Mouse (Mus musculus): ENCODE measurements around the gene Traf2. TPM values are rescaled to one million over a fixed set of nuclear protein-coding genes. Genes with fewer than 3 reads are reported as not detected.

The Traf2 gene
- polyA plus RNA-seq, 1 experiment from 2014 or later = 16.4 TPM

DNA sequence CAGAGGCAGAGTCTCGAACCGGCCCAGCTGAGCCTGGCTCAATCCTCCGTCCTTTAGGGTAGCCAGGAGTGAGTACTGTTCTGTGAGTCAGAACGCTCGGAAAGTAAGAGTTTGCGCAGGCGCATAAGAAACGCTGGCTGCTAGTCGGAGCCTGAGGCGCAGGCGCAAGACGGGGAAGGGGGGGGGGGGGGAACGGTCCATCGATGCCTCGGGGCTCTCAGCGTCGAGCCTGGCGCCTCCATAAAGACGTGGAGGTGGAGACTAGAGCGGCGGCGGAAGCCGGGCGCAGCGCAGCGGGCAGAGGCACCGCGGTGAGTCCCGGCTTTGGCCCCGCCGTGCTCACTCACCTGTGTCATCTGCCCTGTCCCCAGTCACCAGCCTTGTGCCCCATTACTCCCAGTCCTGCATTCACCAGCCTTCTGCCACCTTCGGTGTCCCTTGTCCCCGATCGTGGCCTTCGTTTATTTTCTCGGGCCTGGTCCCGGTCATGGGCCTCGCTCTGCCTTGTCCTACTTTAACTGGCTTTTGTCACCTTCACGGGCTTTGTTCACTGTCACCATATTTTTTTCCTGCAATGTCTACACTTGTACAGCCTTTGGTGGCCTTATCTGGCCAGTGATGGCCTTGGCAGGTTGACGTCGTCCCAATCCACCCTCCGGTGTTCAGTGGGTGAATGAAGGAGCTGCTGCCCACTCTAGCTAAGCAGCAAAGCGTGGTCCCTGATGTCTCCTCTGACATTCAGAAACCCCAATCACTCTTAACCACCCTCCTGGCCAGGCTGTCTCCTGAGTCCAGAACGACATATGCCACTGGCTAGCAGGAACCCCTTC is 45.9 kb downstream of the Traf2 start, which contains the start of gene Fbxw5:
TSS of gene Fbxw5 (plus strand) at position 175 of the 830 bp plus-strand sequence.
- Histone ChIP-seq H3K4me3 (ENCODE audit: low read depth, low read length) (peak within 1 kb of the TSS; percentile 66), H3K27me3 (replicated peaks; ENCODE audit: control insufficient read depth, insufficient read depth, low read length) (no peaks in the 10 kb centered on the region), H3K27ac (ENCODE audit: low read depth, low read length) (peak within 1 kb of the TSS; percentile 73), H3K9ac (ENCODE audit: low read depth, low read length) (peak within 1 kb of the TSS; percentile 88), H3K4me2 (replicated peaks; ENCODE audit: low read depth) (peak within 1 kb of the TSS; percentile 74), H3K9me3 (ENCODE audit: control insufficient read depth) (no peaks in the 10 kb centered on the region), H3K4me1 (replicated peaks; ENCODE audit: control insufficient read depth, insufficient read depth, low read length) (peaks cover 13% of the 10 kb centered on the region; the same call in 1 of the 2 replicates), H3K36me3 (ENCODE audit: control insufficient read depth, insufficient read depth) (peaks cover 24% of the 10 kb centered on the region)
- TF ChIP-seq CTCF (IDR thresholded peaks at IDR 0.05; ENCODE audit: low read depth) = no peak
- WGBS = under 1% methylated on average over 36 of the region's 44 CpGs
- ATAC-seq = peak; percentile 78

DNA sequence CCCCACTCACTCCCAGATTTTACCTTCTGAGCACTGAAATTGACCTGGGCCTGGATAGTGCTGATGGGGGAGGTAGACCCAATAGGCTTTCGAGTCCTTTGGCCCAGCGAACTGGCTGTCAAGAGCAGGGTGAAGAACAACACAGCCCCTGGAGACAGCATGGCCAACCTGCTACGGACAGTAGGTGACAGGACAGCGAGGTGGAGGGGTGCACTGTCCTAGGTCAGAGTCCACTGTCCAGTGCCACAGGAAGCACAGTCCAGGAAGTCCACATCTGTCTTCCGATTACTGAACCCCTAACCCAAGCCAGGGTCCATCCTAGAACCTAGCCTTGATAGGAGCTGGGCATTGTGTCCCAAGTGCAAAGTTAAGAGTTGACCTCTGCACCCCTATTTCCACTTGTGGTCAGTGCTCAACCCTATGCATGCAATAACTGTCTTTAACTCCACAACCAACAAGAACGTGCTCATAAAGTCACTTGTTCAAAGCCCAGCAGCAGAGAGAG is 46.6 kb downstream of the Traf2 start:
- Histone ChIP-seq H3K4me1 (replicated peaks; ENCODE audit: control insufficient read depth, insufficient read depth, low read length) (peaks cover 13% of the 10 kb centered on the region; the same call in 1 of the 2 replicates), H3K4me2 (replicated peaks; ENCODE audit: low read depth) (peak overlapping the region; percentile 74), H3K27me3 (replicated peaks; ENCODE audit: control insufficient read depth, insufficient read depth, low read length) (no peaks in the 10 kb centered on the region), H3K27ac (ENCODE audit: low read depth, low read length) (peak overlapping the region; percentile 61; the same call in 1 of the 2 replicates), H3K9ac (ENCODE audit: low read depth, low read length) (no peak overlapping the region), H3K9me3 (ENCODE audit: control insufficient read depth) (no peaks in the 10 kb centered on the region), H3K4me3 (ENCODE audit: low read depth, low read length) (peak overlapping the region; percentile 66), H3K36me3 (ENCODE audit: control insufficient read depth, insufficient read depth) (peaks cover 19% of the 10 kb centered on the region)
- no peak for TF ChIP-seq CTCF (IDR thresholded peaks at IDR 0.05; ENCODE audit: low read depth)
- ATAC-seq = peak; percentile 26
- 60% methylated on average over 6 of the region's 6 CpGs for WGBS

DNA sequence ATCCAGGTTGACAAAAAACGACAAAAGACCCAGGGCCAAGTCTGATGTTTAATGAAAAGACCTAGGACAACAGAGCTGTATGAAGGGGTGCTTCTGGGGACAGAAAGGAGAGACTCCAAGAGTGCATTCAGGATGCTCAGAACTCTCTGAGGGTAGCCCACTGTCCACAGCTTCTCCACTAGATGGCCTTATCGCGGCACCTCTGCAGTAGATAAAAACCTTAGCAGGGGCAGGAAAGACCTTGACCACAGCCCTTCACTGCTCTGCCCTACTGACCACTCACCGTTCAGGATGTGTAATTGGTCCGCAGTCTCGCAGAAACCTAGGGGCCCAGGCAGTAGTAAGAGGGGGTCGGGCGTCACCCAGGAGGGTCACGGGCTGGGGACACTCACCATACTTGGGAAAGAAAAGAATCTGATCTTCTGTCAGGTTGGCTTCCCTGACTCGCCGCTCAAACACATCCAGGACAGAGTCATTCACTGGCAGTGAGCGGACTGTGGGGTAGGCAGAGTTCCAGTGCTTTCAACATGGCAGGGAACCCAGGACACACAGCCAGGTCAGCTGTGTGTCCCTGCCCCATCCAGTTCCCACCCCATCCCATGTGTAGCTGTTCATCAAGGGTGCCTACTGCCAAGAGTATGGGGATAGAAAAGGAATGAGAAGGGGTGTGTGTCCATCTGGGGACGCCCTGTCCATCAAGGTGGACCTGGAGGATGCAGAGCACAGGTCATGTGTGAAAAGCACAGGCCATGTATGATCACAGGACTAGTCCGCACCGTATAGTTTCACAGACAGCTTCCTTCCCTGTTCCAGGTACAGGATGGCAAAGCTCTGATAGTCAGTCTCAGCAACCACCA is 47.9 kb downstream of the Traf2 start:
- 69% methylated on average over 15 of the region's 15 CpGs for WGBS
- Histone ChIP-seq H3K9ac (ENCODE audit: low read depth, low read length) (no peak overlapping the region), H3K4me1 (replicated peaks; ENCODE audit: control insufficient read depth, insufficient read depth, low read length) (peaks cover 13% of the 10 kb centered on the region; the same call in 1 of the 2 replicates), H3K27ac (ENCODE audit: low read depth, low read length) (no peak overlapping the region; the same call in none of the 2 replicates), H3K9me3 (ENCODE audit: control insufficient read depth) (no peaks in the 10 kb centered on the region), H3K27me3 (replicated peaks; ENCODE audit: control insufficient read depth, insufficient read depth, low read length) (no peaks in the 10 kb centered on the region), H3K36me3 (ENCODE audit: control insufficient read depth, insufficient read depth) (peaks cover 6% of the 10 kb centered on the region), H3K4me2 (replicated peaks; ENCODE audit: low read depth) (no peak overlapping the region), H3K4me3 (ENCODE audit: low read depth, low read length) (no peak overlapping the region)
- ATAC-seq = no peak
- peak; percentile 37 for TF ChIP-seq CTCF (IDR thresholded peaks at IDR 0.05; ENCODE audit: low read depth)

DNA sequence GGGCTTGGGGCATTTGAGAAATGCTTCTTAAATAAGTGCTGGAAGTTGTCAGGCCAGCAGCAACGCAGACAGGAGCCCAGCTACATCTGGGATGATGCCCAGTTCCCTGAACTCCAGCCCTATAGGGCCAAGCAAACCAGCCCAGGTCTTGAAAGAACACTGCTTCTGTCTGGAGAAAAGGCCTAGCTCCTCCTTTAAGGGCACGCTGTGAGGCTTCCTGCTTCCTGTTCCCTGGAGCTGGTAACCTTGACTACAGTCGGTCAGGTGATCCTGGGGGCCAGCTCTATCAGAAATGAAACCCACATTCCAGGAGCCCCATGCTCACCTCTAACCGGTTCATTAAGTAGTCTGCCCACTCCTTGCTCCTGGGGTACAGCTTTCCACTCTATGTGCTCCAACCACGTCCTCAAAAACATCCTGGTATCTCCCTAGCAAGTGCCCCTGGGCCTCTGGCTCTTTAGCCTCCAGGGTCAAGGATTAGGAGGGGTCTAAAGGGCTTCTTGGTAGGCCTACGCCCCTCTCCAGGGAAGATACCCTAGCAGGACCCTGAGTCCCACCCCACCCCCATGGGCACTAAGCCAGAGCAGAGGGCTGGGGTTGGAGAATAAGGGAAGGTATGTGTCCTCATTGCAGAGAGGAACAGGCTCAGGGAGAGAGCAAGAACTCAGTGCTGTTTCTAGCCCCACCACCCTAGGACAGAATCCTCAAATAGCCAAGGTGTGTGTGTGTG is 48.7 kb downstream of the Traf2 start:
- WGBS = 36% methylated on average over 6 of the region's 6 CpGs
- H3K27ac ChIP-seq (ENCODE audit: low read depth, low read length) = peak overlapping the region; percentile 68
- peaks cover 13% of the 10 kb centered on the region; the same call in 1 of the 2 replicates for H3K4me1 ChIP-seq (replicated peaks; ENCODE audit: control insufficient read depth, insufficient read depth, low read length)
- H3K27me3 ChIP-seq (replicated peaks; ENCODE audit: control insufficient read depth, insufficient read depth, low read length) = no peaks in the 10 kb centered on the region
- H3K36me3 ChIP-seq (ENCODE audit: control insufficient read depth, insufficient read depth) = no peaks in the 10 kb centered on the region
- no peak for TF ChIP-seq CTCF (IDR thresholded peaks at IDR 0.05; ENCODE audit: low read depth)
- peak; percentile 7; the same call in 1 of the 2 replicates for ATAC-seq
- H3K4me2 ChIP-seq (replicated peaks; ENCODE audit: low read depth) = 0 out of 2 replicates have a peak overlapping the region, but pooled peaks have one; percentile 17
- no peaks in the 10 kb centered on the region for H3K9me3 ChIP-seq (ENCODE audit: control insufficient read depth)
- no peak overlapping the region for H3K9ac ChIP-seq (ENCODE audit: low read depth, low read length)
- no peak overlapping the region for H3K4me3 ChIP-seq (ENCODE audit: low read depth, low read length)

DNA sequence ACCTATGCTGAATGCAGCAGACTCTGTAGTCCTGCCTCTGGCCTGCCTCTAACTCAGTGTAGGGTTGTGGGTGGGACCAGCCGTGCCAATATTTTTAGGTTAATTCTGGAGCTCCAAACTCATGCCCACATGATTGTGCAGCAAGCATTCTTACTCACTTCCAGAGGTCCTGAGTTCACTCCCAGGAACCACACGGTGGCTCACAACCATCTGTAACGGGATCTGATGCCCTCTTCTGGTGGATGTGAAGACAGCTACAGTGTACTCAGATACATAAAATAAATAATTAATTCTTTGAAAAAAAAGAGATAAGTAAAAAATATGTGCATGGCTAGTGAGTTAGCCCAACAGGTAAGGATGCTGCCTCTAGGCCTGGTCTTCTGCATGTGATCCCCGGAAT is 50.3 kb downstream of the Traf2 start:
- Histone ChIP-seq H3K4me2 (replicated peaks; ENCODE audit: low read depth) (no peak overlapping the region), H3K9me3 (ENCODE audit: control insufficient read depth) (no peaks in the 10 kb centered on the region), H3K27ac (ENCODE audit: low read depth, low read length) (no peak overlapping the region), H3K4me3 (ENCODE audit: low read depth, low read length) (no peak overlapping the region), H3K27me3 (replicated peaks; ENCODE audit: control insufficient read depth, insufficient read depth, low read length) (no peaks in the 10 kb centered on the region), H3K36me3 (ENCODE audit: control insufficient read depth, insufficient read depth) (no peaks in the 10 kb centered on the region), H3K9ac (ENCODE audit: low read depth, low read length) (no peak overlapping the region), H3K4me1 (replicated peaks; ENCODE audit: control insufficient read depth, insufficient read depth, low read length) (peaks cover 6% of the 10 kb centered on the region; the same call in 1 of the 2 replicates)
- 45% methylated on average over 4 of the region's 4 CpGs for WGBS
- ATAC-seq = no peak
- TF ChIP-seq CTCF (IDR thresholded peaks at IDR 0.05; ENCODE audit: low read depth) = peak; percentile 73

Data from intestine, postnatal 0 days (tissue).